Mouse (Mus musculus) brown adipose tissue, adult 24 weeks (tissue): Measurements from ENCODE around the gene Prdm10. TPM values are rescaled to one million over a fixed set of nuclear protein-coding genes. Genes with fewer than 3 reads are reported as not detected.

Experiments used
- H3K27ac ChIP-seq: fragments of 200-500 bp; replicated peaks from 2 replicates; pipeline ENCODE4 v1.5.1; 2012; ENCODE audit warnings: low read depth, mild to moderate bottlenecking, low read length
- H3K4me1 ChIP-seq: fragments of 200-500 bp; 2 replicates; pipeline ENCODE4 v1.6.1; 2012; ENCODE audit warnings: low read length, mixed read lengths; ENCODE audit not compliant: control insufficient read depth, insufficient read depth, insufficient read length
- H3K4me3 ChIP-seq: fragments of 200-500 bp; 2 replicates; pipeline ENCODE4 v1.5.1; 2012; ENCODE audit warnings: low read depth, mild to moderate bottlenecking, low read length, moderate library complexity; ENCODE audit not compliant: insufficient read depth
- polyA plus RNA-seq: library from polyadenylated mRNA; stranded (reverse); fragments of >200 nt; gene quantifications from 2 replicates; pipeline ENCODE4 v1.2.4, GENCODE M21; 2012; ENCODE audit not compliant: missing spikeins, insufficient read depth, insufficient read length

Gene Prdm10
- polyA plus RNA-seq = 1.7 and 2.3 TPM in 2 replicates

- Histone ChIP-seq H3K27ac (peak within 1 kb of the TSS; percentile 99), H3K4me3 (peak within 1 kb of the TSS; percentile 95), H3K4me1 (peaks cover 12% of the 10 kb centered on the region; the same call in 1 of the 2 replicates)
Observed at GRCm38 (mm10) chr9:31280366-31281010, at the start of gene Prdm10. Gene Prdm10 (plus strand): TSS chr9:31280538.

GRCm38 (mm10) chr9:31235030-31235429 lies 45.3 kb upstream of the Prdm10 start:
- H3K4me1 ChIP-seq = peaks cover 6% of the 10 kb centered on the region; the same call in 1 of the 2 replicates
- H3K27ac ChIP-seq = no peak overlapping the region
- no peak overlapping the region for H3K4me3 ChIP-seq

GRCm38 (mm10) chr9:31235489-31235888 lies 44.8 kb upstream of the Prdm10 start:
- Histone ChIP-seq H3K4me1 (peaks cover 6% of the 10 kb centered on the region; the same call in 1 of the 2 replicates), H3K27ac (no peak overlapping the region), H3K4me3 (no peak overlapping the region)

- no peak overlapping the region for H3K27ac ChIP-seq
- H3K4me3 ChIP-seq = no peak overlapping the region
- H3K4me1 ChIP-seq = peaks cover 6% of the 10 kb centered on the region; the same call in 1 of the 2 replicates
Observed at GRCm38 (mm10) chr9:31236079-31236478, 44.3 kb upstream of the Prdm10 start.

GRCm38 (mm10) chr9:31238526-31238925 lies 41.8 kb upstream of the Prdm10 start:
- H3K4me3 ChIP-seq = no peak overlapping the region
- H3K4me1 ChIP-seq = no peaks in the 10 kb centered on the region
- no peak overlapping the region for H3K27ac ChIP-seq

- no peak overlapping the region for H3K4me3 ChIP-seq
- no peak overlapping the region for H3K27ac ChIP-seq
- H3K4me1 ChIP-seq = no peaks in the 10 kb centered on the region
Observed at GRCm38 (mm10) chr9:31239551-31239950, 40.8 kb upstream of the Prdm10 start.

GRCm38 (mm10) chr9:31240522-31241207 lies 39.7 kb upstream of the Prdm10 start:
- H3K4me3 ChIP-seq = no peak overlapping the region
- H3K4me1 ChIP-seq = no peaks in the 10 kb centered on the region
- H3K27ac ChIP-seq = no peak overlapping the region

GRCm38 (mm10) chr9:31241208-31241699 lies 39.1 kb upstream of the Prdm10 start:
- Histone ChIP-seq H3K4me3 (no peak overlapping the region), H3K4me1 (no peaks in the 10 kb centered on the region), H3K27ac (peak overlapping the region; percentile 35)

- Histone ChIP-seq H3K27ac (no peak overlapping the region), H3K4me1 (no peaks in the 10 kb centered on the region)
Observed at GRCm38 (mm10) chr9:31243306-31243938, 36.9 kb upstream of the Prdm10 start.

GRCm38 (mm10) chr9:31243939-31244333 lies 36.4 kb upstream of the Prdm10 start:
- Histone ChIP-seq H3K4me1 (no peaks in the 10 kb centered on the region), H3K27ac (no peak overlapping the region)

More at GRCm38 (mm10) chr9:31243306-31243938, 36.9 kb upstream of the Prdm10 start:
- no peak overlapping the region for H3K4me3 ChIP-seq

GRCm38 (mm10) chr9:31245006-31245405 lies 35.3 kb upstream of the Prdm10 start:
- Histone ChIP-seq H3K4me1 (no peaks in the 10 kb centered on the region), H3K27ac (no peak overlapping the region), H3K4me3 (no peak overlapping the region)

More at GRCm38 (mm10) chr9:31243939-31244333, 36.4 kb upstream of the Prdm10 start:
- no peak overlapping the region for H3K4me3 ChIP-seq

GRCm38 (mm10) chr9:31246421-31246820 lies 33.9 kb upstream of the Prdm10 start:
- Histone ChIP-seq H3K4me3 (no peak overlapping the region), H3K4me1 (no peaks in the 10 kb centered on the region)

GRCm38 (mm10) chr9:31247447-31248220 lies 32.7 kb upstream of the Prdm10 start:
- no peaks in the 10 kb centered on the region for H3K4me1 ChIP-seq
- H3K27ac ChIP-seq = no peak overlapping the region
- no peak overlapping the region for H3K4me3 ChIP-seq

More at GRCm38 (mm10) chr9:31246421-31246820, 33.9 kb upstream of the Prdm10 start:
- H3K27ac ChIP-seq = no peak overlapping the region

- peaks cover 10% of the 10 kb centered on the region for H3K4me1 ChIP-seq
- peak overlapping the region; percentile 63 for H3K27ac ChIP-seq
- H3K4me3 ChIP-seq = no peak overlapping the region
Observed at GRCm38 (mm10) chr9:31252182-31252799, 28.0 kb upstream of the Prdm10 start.
